8 mouse cellular contexts compared by ENCODE assay signal in the genomic region with DNA sequence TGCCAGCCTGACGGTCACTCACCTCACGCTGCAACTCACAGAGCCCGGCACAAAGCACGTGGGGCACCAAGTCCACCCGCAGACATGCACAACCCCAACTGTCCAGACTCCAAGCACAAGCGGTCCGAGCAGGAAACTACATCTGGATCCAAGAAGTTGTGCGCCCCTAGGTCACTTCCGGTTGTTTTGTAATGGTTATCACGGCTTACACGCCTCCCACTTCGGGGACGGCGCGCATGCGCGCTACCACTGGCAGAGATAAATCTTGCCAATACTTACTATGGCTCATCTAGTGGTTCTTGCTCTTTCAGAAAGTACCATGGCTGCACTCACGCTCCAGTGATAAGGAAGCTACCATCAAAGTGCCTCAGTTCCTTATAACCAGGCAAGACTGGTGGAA. TPM values are rescaled to one million over a fixed set of nuclear protein-coding genes. Genes with fewer than 3 reads are reported as not detected.
DNase-seq lines count a peak whose midpoint lies in the region; ATAC-seq and TF ChIP-seq lines count a peak whose summit lies in the region.
"Not testable (repeated sequence)": the region's sequence is repeated elsewhere in the genome, so short reads cannot be mapped to it uniquely, and the experiment has no call there.

Gene Zfp141, minus strand, starts transcription at position 153 of the 400 bp plus-strand sequence.

- H3K4me3 ChIP-seq in MEL (ENCODE audit: control insufficient read depth in 1 of 2, insufficient read depth in 1 of 2, low read depth in 2 of 2, low read length in 2 of 2) = peak within 1 kb of the TSS; percentile 60 to 73
- H3K4me3 ChIP-seq in cerebellum, adult 2 months (replicated peaks; ENCODE audit: insufficient read depth, low read depth, low read length) = peak within 1 kb of the TSS; percentile 48
- H3K4me3 ChIP-seq in forebrain, postnatal 0 days (ENCODE audit: low read depth, low read length) = peak within 1 kb of the TSS; percentile 60
- peak within 1 kb of the TSS; percentile 71 for H3K4me3 ChIP-seq in lung, embryonic 15.5 days

- not testable (repeated sequence) for H3K27ac ChIP-seq in MEL (ENCODE audit: control insufficient read depth, low read depth, low read length); cerebellum, adult 2 months (ENCODE audit: insufficient read depth, low read length); lung, embryonic 15.5 days
- peak within 1 kb of the TSS; percentile 47; the same call in 1 of the 2 replicates for H3K27ac ChIP-seq in forebrain, postnatal 0 days (ENCODE audit: low read depth, low read length)

- not testable (repeated sequence) for H3K79me2 ChIP-seq in MEL (ENCODE audit: control insufficient read depth, insufficient read depth, low read length, poor library complexity)

- not testable (repeated sequence) for H3K36me3 ChIP-seq in MEL (ENCODE audit: control insufficient read depth in 1 of 2, insufficient read depth in 2 of 2, low read length in 2 of 2); forebrain, postnatal 0 days (ENCODE audit: insufficient read depth); lung, embryonic 15.5 days

- peak; percentile 98 for ATAC-seq in forebrain, postnatal 0 days
- ATAC-seq in lung, embryonic 15.5 days (ENCODE audit: borderline replicate concordance, extremely low read depth, low FRiP score, low TSS enrichment) = peak; percentile 94

- TF ChIP-seq RAD21 in MEL (IDR thresholded peaks at IDR 0.05; ENCODE audit: low read depth, low read length) = not testable (repeated sequence)

- H3K4me1 ChIP-seq in MEL (ENCODE audit: control insufficient read depth in 1 of 2, insufficient read depth in 2 of 2, low read length in 2 of 2); cerebellum, adult 2 months (ENCODE audit: control insufficient read depth, insufficient read depth, low read length); forebrain, postnatal 0 days (ENCODE audit: insufficient read depth); lung, embryonic 15.5 days: not testable (repeated sequence)

- H3K4me2 ChIP-seq in forebrain, postnatal 0 days (ENCODE audit: low read depth) = peak within 1 kb of the TSS; percentile 57
- H3K4me2 ChIP-seq in lung, embryonic 15.5 days = peak within 1 kb of the TSS; percentile 58

- peak within 1 kb of the TSS; percentile 52 for H3K9ac ChIP-seq in MEL (ENCODE audit: control insufficient read depth, low read depth, low read length, poor library complexity, severe bottlenecking)
- peak within 1 kb of the TSS; percentile 67 for H3K9ac ChIP-seq in forebrain, postnatal 0 days
- peak within 1 kb of the TSS; percentile 54 for H3K9ac ChIP-seq in lung, embryonic 15.5 days

- H3K27me3 ChIP-seq in MEL (ENCODE audit: control insufficient read depth in 1 of 2, insufficient read depth in 2 of 2, low read length in 2 of 2); cerebellum, adult 2 months (ENCODE audit: control insufficient read depth, insufficient read depth, low read length); forebrain, postnatal 0 days (ENCODE audit: insufficient read depth, low read length); lung, embryonic 15.5 days: not testable (repeated sequence)

- not testable (repeated sequence) for TF ChIP-seq CTCF in MEL (IDR thresholded peaks at IDR 0.05 in 2 of 3, conservative IDR thresholded peaks at IDR 0.05 in 1 of 3; ENCODE audit: control insufficient read depth in 1 of 3, insufficient read depth in 1 of 3, low read depth in 2 of 3, low read length in 3 of 3, poor library complexity in 1 of 3, severe bottlenecking in 1 of 3); cerebellum, adult 2 months (IDR thresholded peaks at IDR 0.05; ENCODE audit: borderline replicate concordance, insufficient read depth, low read depth, low read length)
- peak; percentile 41 for TF ChIP-seq CTCF in forebrain, postnatal 0 days (IDR thresholded peaks at IDR 0.05; ENCODE audit: low read depth)

- DNase-seq in MEL (ENCODE audit: low read depth, low spot score) = peak; percentile 96
- peak; percentile 69 to 73 for DNase-seq in cerebellum, adult 2 months
- peak; percentile 94 for DNase-seq in forebrain, postnatal 0 days
- DNase-seq in heart, postnatal 4 days = peak; percentile 84
- peak; percentile 82 to 86 for DNase-seq in layer of hippocampus, adult 8-10 months (ENCODE audit: low spot score in 2 of 2)
- peak; percentile 77 for DNase-seq in ovary, adult 18-20 months (ENCODE audit: low spot score)
- DNase-seq in thymus, postnatal 0 days (ENCODE audit: low spot score) = peak; percentile 85

- 1% methylated on average over 18 of the region's 18 CpGs for WGBS in cerebellum, adult 2 months
- 4% methylated on average over 18 of the region's 18 CpGs for WGBS in forebrain, postnatal 0 days
- under 1% methylated on average over 18 of the region's 18 CpGs for WGBS in lung, embryonic 15.5 days

- not testable (repeated sequence) for H3K9me3 ChIP-seq in MEL (replicated peaks; ENCODE audit: insufficient read depth, low read length); forebrain, postnatal 0 days (ENCODE audit: low read length); lung, embryonic 15.5 days

- peak; percentile 60 to 82; a peak in 3 of 4 replicates for TF ChIP-seq POLR2A in MEL (IDR thresholded peaks at IDR 0.05; ENCODE audit: control insufficient read depth in 1 of 2, insufficient read depth in 1 of 2, low read depth in 1 of 2, low read length in 2 of 2, poor library complexity in 1 of 2)
- TF ChIP-seq POLR2A in cerebellum, adult 2 months (IDR thresholded peaks at IDR 0.05; ENCODE audit: borderline replicate concordance, insufficient read depth, low read length) = not testable (repeated sequence)

- TF ChIP-seq EP300 in MEL (IDR thresholded peaks at IDR 0.05; ENCODE audit: low read depth in 1 of 2, low read length in 2 of 2) = peak in 1 of 2 experiments; percentile 13; a peak in 1 of 4 replicates

TF ChIP-seq in MEL, 35 proteins besides CTCF, POLR2A, EP300 and RAD21:
- TF ChIP-seq POLR2AphosphoS2 (IDR thresholded peaks at IDR 0.05; ENCODE audit: low read length) (peak; percentile 69; the same call in 1 of the 2 replicates), NELFE (IDR thresholded peaks at IDR 0.05; ENCODE audit: low read depth, low read length) (peak; percentile 74), KAT2A (conservative IDR thresholded peaks at IDR 0.05; ENCODE audit: low read depth, low read length) (peak; percentile 54; the same call in 1 of the 2 replicates), TBP (IDR thresholded peaks at IDR 0.05; ENCODE audit: low read depth, low read length) (peak; percentile 75), ELF1 (IDR thresholded peaks at IDR 0.05; ENCODE audit: low read depth, low read length) (peak; percentile 77), GATA1 (IDR thresholded peaks at IDR 0.05; ENCODE audit: low read depth, low read length) (peak; percentile 74), MAX (IDR thresholded peaks at IDR 0.05; ENCODE audit: low read length) (peak; percentile 70), POLR2AphosphoS5 (IDR thresholded peaks at IDR 0.05; ENCODE audit: borderline replicate concordance, low read depth, low read length) (peak; percentile 65; the same call in 1 of the 2 replicates), MYC (IDR thresholded peaks at IDR 0.05; ENCODE audit: low read depth, low read length) (peak; percentile 73; the same call in 1 of the 2 replicates), TCF12 (IDR thresholded peaks at IDR 0.05; ENCODE audit: low read depth, low read length) (0 out of 2 replicates have a peak, but pooled peaks have one; percentile 19), SIN3A (IDR thresholded peaks at IDR 0.05; ENCODE audit: low read length) (peak; percentile 82), NRF1 (IDR thresholded peaks at IDR 0.05; ENCODE audit: insufficient read depth, low read depth, low read length, poor library complexity, severe bottlenecking) (peak; percentile 84), HCFC1 (IDR thresholded peaks at IDR 0.05; ENCODE audit: low read depth, low read length) (peak; percentile 83), MXI1 (IDR thresholded peaks at IDR 0.05; ENCODE audit: low read depth, low read length) (peak; percentile 83)

RNA-seq across cellular contexts. Expression of gene Zfp141, which starts in this region (rescaled TPM):
- total RNA-seq in MEL (2012; rRNA removed) = 8.5 and 9.7 TPM in 2 replicates
- 10 to 100 TPM in 1 of 2 experiments, not detected in 1; 13.2 TPM for polyA plus RNA-seq in MEL (2012; ENCODE audit: insufficient read depth in 1 of 2, insufficient read length in 2 of 2, low read depth in 1 of 2, low replicate concordance in 2 of 2, missing spikeins in 1 of 2)
- polyA plus RNA-seq in cerebellum, adult 2 months (2012; rRNA removed) = 4.6 and 5.2 TPM in 2 replicates
- total RNA-seq in forebrain, postnatal 0 days (2014; rRNA removed) = 22.3 and 29.0 TPM in 2 replicates
- 8.4 and 9.9 TPM in 2 replicates for polyA plus RNA-seq in forebrain, postnatal 0 days (2015; fragmentation: Nextera tagmentation; extraction: Ambion mirVana)
- total RNA-seq in heart, postnatal 4 days (2021) = 1 to 10 TPM; 7.7 to 9.1 TPM
- 10 to 100 TPM; 18.1 to 25.8 (median 23.5) TPM for total RNA-seq in layer of hippocampus, adult 8-10 months (2022)
- polyA plus RNA-seq in lung, embryonic 15.5 days (2015; fragmentation: Nextera tagmentation; extraction: Ambion mirVana) = 8.2 TPM in 2 replicates
- 6.6 and 7.1 TPM in 2 replicates for polyA plus RNA-seq in thymus, postnatal 0 days (2015; fragmentation: Nextera tagmentation; extraction: Ambion mirVana)
